18 mouse cellular contexts compared by ENCODE assay signal in the genomic region with DNA sequence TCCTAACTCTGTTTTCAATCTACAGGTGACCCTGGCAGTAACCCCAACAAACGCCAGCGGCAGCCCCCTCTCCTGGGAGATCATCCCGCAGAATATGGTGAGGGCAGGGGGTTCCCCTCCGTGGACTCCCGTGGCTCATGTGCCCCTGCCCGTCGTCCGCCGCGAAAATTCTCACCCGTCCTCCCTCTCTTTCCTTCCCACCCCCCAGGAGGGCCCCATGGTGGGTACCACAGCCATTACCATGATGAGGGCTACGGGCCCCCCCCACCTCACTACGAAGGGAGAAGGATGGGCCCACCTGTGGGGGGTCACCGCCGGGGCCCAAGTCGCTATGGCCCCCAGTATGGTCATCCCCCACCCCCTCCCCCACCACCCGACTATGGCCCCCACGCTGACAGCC. TPM values are rescaled to one million over a fixed set of nuclear protein-coding genes. Genes with fewer than 3 reads are reported as not detected.
DNase-seq lines count a peak whose midpoint lies in the region; ATAC-seq and TF ChIP-seq lines count a peak whose summit lies in the region.
"Had no signal": no experiment of that assay in that cellular context is flagged by ENCODE, and none has a peak within 500 bp of the region (broad histone marks: within the 10 kb centered on the region; RNA-seq: fewer than 3 reads in every experiment).

No protein-coding gene starts in this region.

- no peak overlapping the region for H3K27ac ChIP-seq in heart, embryonic 10.5 days
- peak overlapping the region; percentile 58; the same call in 1 of the 2 replicates for H3K27ac ChIP-seq in layer of hippocampus, adult 2 months
- H3K27ac ChIP-seq: forebrain, embryonic 15.5 days; liver, embryonic 14.5 days had no signal

- intact Hi-C loops in heart, postnatal 10 days (cut with DNase I): no loop called here

- H3K36me3 ChIP-seq in heart, embryonic 10.5 days: peaks cover 95% of the 10 kb centered on the region
- peaks cover 99% of the 10 kb centered on the region for H3K36me3 ChIP-seq in G1E (replicated peaks)

- H3K27me3 ChIP-seq in heart, embryonic 10.5 days (ENCODE audit: insufficient read depth, poor library complexity, severe bottlenecking): no peaks in the 10 kb centered on the region
- H3K27me3 ChIP-seq in G1E (ENCODE audit: insufficient read depth, low read length): no peaks in the 10 kb centered on the region
- H3K27me3 ChIP-seq: forebrain, embryonic 15.5 days had no signal

- H3K4me3 ChIP-seq in heart, embryonic 10.5 days: peak overlapping the region; percentile 2; the same call in 1 of the 2 replicates
- no peak overlapping the region for H3K4me3 ChIP-seq in layer of hippocampus, adult 2 months
- peak overlapping the region; percentile 42; the same call in 1 of the 2 replicates for H3K4me3 ChIP-seq in G1E (ENCODE audit: low read depth, low read length)
- H3K4me3 ChIP-seq: forebrain, embryonic 15.5 days; myocyte had no signal

- no peak for DNase-seq in heart, embryonic 10.5 days (ENCODE audit: low spot score)
- DNase-seq in heart, postnatal 10 days: no peak
- DNase-seq in layer of hippocampus, adult 2 months (ENCODE audit: low spot score in 2 of 2): no peak
- DNase-seq in layer of hippocampus, adult 8-10 months (ENCODE audit: low spot score in 2 of 2): no peak
- peak; percentile 5 for DNase-seq in CD4-positive helper T cell, adult 2 months (ENCODE audit: low read depth, low spot score)
- DNase-seq in G1E (ENCODE audit: low spot score): no peak
- DNase-seq in thymus, adult 18-20 months: no peak
- DNase-seq: adrenal gland, postnatal 36 days; kidney, postnatal 25 days; lung, postnatal 10 days had no signal

- H3K4me1 ChIP-seq in heart, embryonic 10.5 days: peaks cover 59% of the 10 kb centered on the region
- peaks cover 96% of the 10 kb centered on the region for H3K4me1 ChIP-seq in G1E (ENCODE audit: insufficient read depth, low read depth, low read length)

- no peaks in the 10 kb centered on the region for H3K9me3 ChIP-seq in heart, embryonic 10.5 days
- no peaks in the 10 kb centered on the region for H3K9me3 ChIP-seq in G1E (replicated peaks)
- H3K9me3 ChIP-seq: forebrain, embryonic 15.5 days had no signal

- WGBS in heart, embryonic 10.5 days: 86% methylated on average over 18 of the region's 18 CpGs

- no peak for TF ChIP-seq CTCF in layer of hippocampus, adult 2 months (conservative IDR thresholded peaks at IDR 0.05)
- no peak for TF ChIP-seq CTCF in G1E (IDR thresholded peaks at IDR 0.05; ENCODE audit: low read depth, low read length)

- no peak for ATAC-seq in G1E (ENCODE audit: extremely low read depth, insufficient number of reproducible peaks, low FRiP score, poor library complexity, severe bottlenecking)
- ATAC-seq: activated CD4-positive, CD25-positive, alpha-beta regulatory T cell, adult 4 months; CD4-positive, CD25-positive, alpha-beta regulatory T cell, adult 4 months; forebrain, embryonic 15.5 days; inflammation-experienced regulatory T-cells, adult 6 months had no signal

RNA-seq across cellular contexts. Expression of a gene that starts 6.6 kb away (rescaled TPM):
- polyA plus RNA-seq in heart, embryonic 10.5 days (2016; fragmentation: Nextera tagmentation; extraction: Ambion mirVana): 118 and 136 TPM in 2 replicates
- 1,000 to 10,000 TPM; 1,137 to 1,217 TPM for total RNA-seq in heart, postnatal 10 days (2021)
- 10 to 100 TPM; 66.4 to 68.8 TPM for total RNA-seq in layer of hippocampus, adult 2 months (2021)
- 10 to 100 TPM; 64.2 to 77.6 (median 67.7) TPM for total RNA-seq in layer of hippocampus, adult 8-10 months (2022)
- 102 and 127 TPM in 2 replicates for total RNA-seq in G1E (2014; fragmentation: Nextera tagmentation)
- total RNA-seq in G1E (2017): 78.5 and 94.3 TPM in 2 replicates
- 12.9 and 33.1 TPM in 2 replicates for polyA plus RNA-seq in G1E (2012)

RNA-seq across cellular contexts. Expression of a gene that starts 10.1 kb away (rescaled TPM):
- polyA plus RNA-seq in heart, embryonic 10.5 days (2016; fragmentation: Nextera tagmentation; extraction: Ambion mirVana): 213 and 221 TPM in 2 replicates
- total RNA-seq in heart, postnatal 10 days (2021): 100 to 1,000 TPM; 423 to 428 TPM
- total RNA-seq in layer of hippocampus, adult 2 months (2021): 100 to 1,000 TPM; 410 to 476 TPM
- total RNA-seq in layer of hippocampus, adult 8-10 months (2022): 100 to 1,000 TPM; 403 to 453 (median 434) TPM
- total RNA-seq in G1E (2014; fragmentation: Nextera tagmentation) (442 and 470 TPM in 2 replicates), G1E (2017) (251 and 279 TPM in 2 replicates)
- polyA plus RNA-seq in G1E (2012): 430 and 529 TPM in 2 replicates

RNA-seq across cellular contexts. Expression of a gene that starts 15.2 kb away (rescaled TPM):
- polyA plus RNA-seq in heart, embryonic 10.5 days (2016; fragmentation: Nextera tagmentation; extraction: Ambion mirVana): 2.8 and 3.6 TPM in 2 replicates
- 10 to 100 TPM; 35.0 to 35.8 TPM for total RNA-seq in heart, postnatal 10 days (2021)
- 1 to 10 TPM; 4.4 to 6.8 TPM for total RNA-seq in layer of hippocampus, adult 2 months (2021)
- 1 to 10 TPM; 2.4 to 6.9 (median 4.9) TPM for total RNA-seq in layer of hippocampus, adult 8-10 months (2022)
- total RNA-seq in G1E (2014; fragmentation: Nextera tagmentation) (0.87 and 3.0 TPM in 2 replicates), G1E (2017) (1.9 and 3.4 TPM in 2 replicates)
- 0.22 and 0.68 TPM in 2 replicates for polyA plus RNA-seq in G1E (2012)

RNA-seq across cellular contexts. Expression of a gene that starts 29.7 kb away (rescaled TPM):
- polyA plus RNA-seq in heart, embryonic 10.5 days (2016; fragmentation: Nextera tagmentation; extraction: Ambion mirVana): 3.8 and 5.2 TPM in 2 replicates
- total RNA-seq in heart, postnatal 10 days (2021): 1 to 10 TPM; 2.1 to 2.2 TPM
- total RNA-seq in layer of hippocampus, adult 2 months (2021): 1 to 10 TPM; 2.6 to 4.5 TPM
- total RNA-seq in layer of hippocampus, adult 8-10 months (2022): 1 to 10 TPM; 2.5 to 5.3 (median 3.8) TPM
- total RNA-seq in G1E (2014; fragmentation: Nextera tagmentation) (1.8 TPM in 1 of 2 replicates, not detected in the other), G1E (2017) (1.2 and 1.4 TPM in 2 replicates)
- 1.4 and 1.8 TPM in 2 replicates for polyA plus RNA-seq in G1E (2012)

RNA-seq across cellular contexts. Expression of a gene that starts 45.2 kb away (rescaled TPM):
- 0.24 and 0.81 TPM in 2 replicates for polyA plus RNA-seq in heart, embryonic 10.5 days (2016; fragmentation: Nextera tagmentation; extraction: Ambion mirVana)
- 1 to 10 TPM; 2.2 to 2.8 TPM for total RNA-seq in heart, postnatal 10 days (2021)
- not detected for total RNA-seq in layer of hippocampus, adult 2 months (2021)
- total RNA-seq in layer of hippocampus, adult 8-10 months (2022): not detected
- 3.0 TPM in 1 of 2 replicates, not detected in the other for total RNA-seq in G1E (2014; fragmentation: Nextera tagmentation)
- total RNA-seq in G1E (2017): 0.27 and 0.76 TPM in 2 replicates
- 0.49 and 0.68 TPM in 2 replicates for polyA plus RNA-seq in G1E (2012)
- total RNA-seq: granulocyte monocyte progenitor cell, adult 5-6 weeks; layer of hippocampus, postnatal 25 days had no signal

Comparison
In these comparisons a context has a peak if more than half of its experiments do, and no peak if none do; other contexts are left out.
1. RNA of a gene that starts 6.6 kb away (total RNA-seq): 1,137 to 1,217 TPM in heart, postnatal 10 days; 78.5 to 127 TPM in G1E, 66.4 to 68.8 TPM in layer of hippocampus, adult 2 months and 64.2 to 77.6 TPM in layer of hippocampus, adult 8-10 months; every median in the first group is over 4 times any median in the second.
2. RNA of a gene that starts 15.2 kb away (total RNA-seq): 35.0 to 35.8 TPM in heart, postnatal 10 days; 4.4 to 6.8 TPM in layer of hippocampus, adult 2 months, 2.4 to 6.9 TPM in layer of hippocampus, adult 8-10 months and 0.87 to 3.4 TPM in G1E; every median in the first group is over 4 times any median in the second.